15 mouse cellular contexts compared by ENCODE assay signal in genomic region chr4:125493124-125493523, GRCm38 (mm10). TPM values are rescaled to one million over a fixed set of nuclear protein-coding genes. Genes with fewer than 3 reads are reported as not detected.
DNase-seq lines count a peak whose midpoint lies in the region; ATAC-seq and TF ChIP-seq lines count a peak whose summit lies in the region.
"Had no signal": no experiment of that assay in that cellular context is flagged by ENCODE, and none has a peak within 500 bp of the region (broad histone marks: within the 10 kb centered on the region; RNA-seq: fewer than 3 reads in every experiment).

No protein-coding gene starts in this region.

- no peaks in the 10 kb centered on the region for H3K36me3 ChIP-seq in forebrain, embryonic 15.5 days
- no peaks in the 10 kb centered on the region for H3K36me3 ChIP-seq in midbrain, embryonic 12.5 days
- no peaks in the 10 kb centered on the region for H3K36me3 ChIP-seq in stomach, postnatal 0 days (ENCODE audit: control insufficient read depth, insufficient read depth, low read length)
- H3K36me3 ChIP-seq: limb, embryonic 15.5 days had no signal

- 6% methylated on average over 8 of the region's 8 CpGs for WGBS in forebrain, embryonic 15.5 days
- WGBS in midbrain, embryonic 12.5 days: 7% methylated on average over 8 of the region's 8 CpGs
- WGBS in stomach, postnatal 0 days: 8% methylated on average over 8 of the region's 8 CpGs

- no peak for DNase-seq in left cerebral cortex, adult 2 months (ENCODE audit: extremely low spot score in 1 of 2, low spot score in 2 of 2)
- DNase-seq in left cerebral cortex, postnatal 25 days (ENCODE audit: low spot score in 2 of 2): no peak
- no peak for DNase-seq in stomach, postnatal 0 days (ENCODE audit: low spot score)
- no peak for DNase-seq in spleen, postnatal 14 days (ENCODE audit: low spot score in 2 of 2)
- no peak for DNase-seq in urinary bladder, postnatal 36 days (ENCODE audit: low spot score in 2 of 2)
- DNase-seq in kidney, adult 18-20 months: no peak
- DNase-seq: adrenal gland, postnatal 25 days; cerebellum, adult 11 months; gastrocnemius, postnatal 36 days; kidney, postnatal 25 days; lung, adult 2 months had no signal

- intact Hi-C loops in left cerebral cortex, adult 2 months (cut with DNase I): loop anchor here (5.0 kb wide), 3 partner anchors 176 to 261 kb away; no protein-coding TSS in a partner anchor
- intact Hi-C loops in left cerebral cortex, postnatal 25 days (cut with DNase I): loop anchor here (5.0 kb wide), 2 partner anchors 209 to 261 kb away; no protein-coding TSS in a partner anchor

- peak; percentile 17 for TF ChIP-seq CTCF in left cerebral cortex, adult 2 months (IDR thresholded peaks at IDR 0.05)
- 0 out of 2 replicates have a peak, but pooled peaks have one; percentile 14 for TF ChIP-seq CTCF in stomach, postnatal 0 days (IDR thresholded peaks at IDR 0.05; ENCODE audit: low read depth)

- peak overlapping the region; percentile 76 for H3K9ac ChIP-seq in forebrain, embryonic 15.5 days (replicated peaks)
- H3K9ac ChIP-seq in midbrain, embryonic 12.5 days (replicated peaks): no peak overlapping the region
- no peak overlapping the region for H3K9ac ChIP-seq in stomach, postnatal 0 days (ENCODE audit: low read length)
- H3K9ac ChIP-seq: limb, embryonic 15.5 days had no signal

- H3K9me3 ChIP-seq in forebrain, embryonic 15.5 days: no peaks in the 10 kb centered on the region
- H3K9me3 ChIP-seq in midbrain, embryonic 12.5 days: no peaks in the 10 kb centered on the region
- H3K9me3 ChIP-seq in stomach, postnatal 0 days (ENCODE audit: control insufficient read depth, low read length): no peaks in the 10 kb centered on the region
- H3K9me3 ChIP-seq: limb, embryonic 15.5 days had no signal

- peak overlapping the region; percentile 57 for H3K4me2 ChIP-seq in forebrain, embryonic 15.5 days (replicated peaks)
- H3K4me2 ChIP-seq in midbrain, embryonic 12.5 days (replicated peaks): peak overlapping the region; percentile 86
- H3K4me2 ChIP-seq in stomach, postnatal 0 days (replicated peaks; ENCODE audit: low read depth): no peak overlapping the region
- H3K4me2 ChIP-seq: limb, embryonic 15.5 days had no signal

- ATAC-seq in forebrain, embryonic 15.5 days (replicated peaks): no peak
- no peak for ATAC-seq in midbrain, embryonic 12.5 days (ENCODE audit: low FRiP score, low read depth)
- no peak for ATAC-seq in stomach, postnatal 0 days (ENCODE audit: low FRiP score, low TSS enrichment)

- no peak overlapping the region for H3K27ac ChIP-seq in left cerebral cortex, adult 2 months
- peak overlapping the region; percentile 94 for H3K27ac ChIP-seq in forebrain, embryonic 15.5 days (replicated peaks)
- no peak overlapping the region; the same call in 1 of the 2 replicates for H3K27ac ChIP-seq in midbrain, embryonic 12.5 days (replicated peaks)
- no peak overlapping the region for H3K27ac ChIP-seq in stomach, postnatal 0 days (replicated peaks)
- H3K27ac ChIP-seq: limb, embryonic 15.5 days had no signal

- peak overlapping the region; percentile 18 for H3K4me3 ChIP-seq in left cerebral cortex, adult 2 months
- peak overlapping the region; percentile 51 for H3K4me3 ChIP-seq in forebrain, embryonic 15.5 days
- peak overlapping the region; percentile 54; the same call in 1 of the 2 replicates for H3K4me3 ChIP-seq in midbrain, embryonic 12.5 days
- no peak overlapping the region for H3K4me3 ChIP-seq in stomach, postnatal 0 days (ENCODE audit: low read depth, low read length)
- H3K4me3 ChIP-seq: limb, embryonic 15.5 days had no signal

- no peak for TF ChIP-seq EP300 in stomach, postnatal 0 days (optimal IDR thresholded peaks at IDR 0.05)

- H3K27me3 ChIP-seq in forebrain, embryonic 15.5 days: peaks cover 64% of the 10 kb centered on the region
- H3K27me3 ChIP-seq in midbrain, embryonic 12.5 days: peaks cover 97% of the 10 kb centered on the region
- H3K27me3 ChIP-seq in stomach, postnatal 0 days (ENCODE audit: control insufficient read depth, insufficient read depth, low read length): peaks cover 30% of the 10 kb centered on the region

- H3K4me1 ChIP-seq in forebrain, embryonic 15.5 days: peaks cover 95% of the 10 kb centered on the region
- H3K4me1 ChIP-seq in midbrain, embryonic 12.5 days: peaks cover 71% of the 10 kb centered on the region
- 0 out of 2 replicates have a peak, but pooled peaks cover 2% of the 10 kb centered on the region for H3K4me1 ChIP-seq in stomach, postnatal 0 days (replicated peaks; ENCODE audit: control insufficient read depth, insufficient read depth)

RNA-seq across cellular contexts. Expression of gene Grik3, which starts 2.6 kb away (rescaled TPM):
- 10 to 100 TPM; 42.3 to 45.8 TPM for total RNA-seq in left cerebral cortex, adult 2 months (2021)
- 10 to 100 TPM; 43.1 to 43.4 TPM for total RNA-seq in left cerebral cortex, postnatal 25 days (2021)
- polyA plus RNA-seq in forebrain, embryonic 15.5 days (2015; fragmentation: Nextera tagmentation; extraction: Ambion mirVana): 7.9 and 8.2 TPM in 2 replicates
- polyA plus RNA-seq in midbrain, embryonic 12.5 days (2016; fragmentation: Nextera tagmentation; extraction: Ambion mirVana): 1.5 and 1.7 TPM in 2 replicates
- polyA plus RNA-seq in stomach, postnatal 0 days (2015; fragmentation: Nextera tagmentation; extraction: Ambion mirVana): 0.12 and 0.13 TPM in 2 replicates
- total RNA-seq: megakaryocyte, adult 5-6 weeks had no signal
